Mouse (Mus musculus) adrenal gland, postnatal 4 days (tissue): ENCODE measurements around the gene Cybrd1. TPM values are rescaled to one million over a fixed set of nuclear protein-coding genes. Genes with fewer than 3 reads are reported as not detected.

Experiments
- DNase-seq, 2 experiments: peaks; one replicate each; pipeline ENCODE4 v3.0.0; 2021 to 2022; ENCODE audit warnings: low spot score in 2 of 2, mixed read lengths in 2 of 2
- total RNA-seq, 2 experiments: library from RNA; stranded (reverse); gene quantifications; 2 replicates each; pipeline ENCODE4 v1.2.3; 2021

Gene Cybrd1
- total RNA-seq, 2 experiments from 2014 or later: 2.9 to 3.0 TPM

DNA sequence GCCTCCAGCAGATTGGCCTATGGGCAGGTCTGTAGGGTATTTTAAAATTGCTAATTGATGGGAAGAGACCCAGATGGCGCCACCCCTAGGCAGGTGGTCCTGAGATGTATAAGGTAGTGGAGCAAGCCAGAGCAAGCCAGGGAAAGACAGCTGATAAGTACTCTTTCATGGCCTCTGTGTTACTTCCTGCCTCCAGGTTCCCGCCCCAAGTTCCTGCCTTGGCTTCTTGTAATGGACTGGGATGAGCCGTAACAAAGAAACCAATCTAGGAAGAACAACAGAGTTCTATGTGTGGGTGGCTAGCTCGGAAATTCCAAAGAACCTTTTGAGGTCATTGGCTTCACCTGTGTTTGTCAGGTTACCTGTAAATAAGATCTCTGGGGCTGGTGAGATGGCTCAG, 49.5 kb downstream of the Cybrd1 start:
- no peak for DNase-seq

DNA sequence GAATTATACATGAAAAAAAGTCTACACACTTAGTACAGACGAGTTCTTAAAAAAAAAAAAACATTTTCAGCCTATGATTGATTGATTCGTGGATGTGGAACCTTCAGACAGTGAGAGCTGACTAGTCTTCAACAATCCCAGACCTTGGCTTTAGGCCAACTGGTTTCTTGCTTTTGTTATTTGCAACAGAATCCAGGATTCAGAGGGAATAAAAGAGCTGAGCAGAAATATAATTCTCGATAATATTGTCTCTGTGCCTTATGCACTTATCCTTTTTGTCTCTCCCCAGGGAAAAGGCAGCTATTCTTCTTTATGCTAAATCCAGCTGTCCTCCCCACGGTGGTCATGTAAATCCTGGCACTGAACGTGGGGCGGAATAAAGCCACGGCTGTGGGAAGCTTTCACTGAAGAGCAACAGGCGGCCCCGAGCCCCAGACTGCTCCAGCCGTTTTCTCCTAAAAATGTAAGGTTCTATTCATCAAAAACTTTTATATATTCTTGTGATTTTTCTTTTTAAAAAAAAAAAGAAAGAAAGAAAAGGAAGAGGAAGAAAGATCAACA, 50.8 kb downstream of the Cybrd1 start:
- DNase-seq: no peak

DNA sequence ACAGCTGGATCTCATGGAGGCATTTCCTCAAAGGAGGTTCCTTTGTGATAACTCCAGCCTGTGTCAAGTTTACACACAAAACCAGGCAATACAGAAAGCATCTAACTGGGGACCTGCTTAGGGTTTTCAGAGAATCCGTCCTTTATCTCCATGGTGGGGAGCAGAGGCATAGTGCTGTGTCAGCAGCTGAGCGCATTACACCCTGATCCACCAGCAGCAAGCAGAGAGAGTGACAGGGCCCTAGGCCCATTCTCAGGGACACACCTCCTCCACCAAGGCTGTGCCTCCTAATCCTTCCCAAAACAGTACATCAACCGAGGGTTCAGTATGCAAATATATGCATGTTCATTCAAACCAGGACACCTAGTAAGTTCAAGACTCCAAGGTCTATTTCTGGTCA, 55.3 kb downstream of the Cybrd1 start:
- no peak for DNase-seq

DNA sequence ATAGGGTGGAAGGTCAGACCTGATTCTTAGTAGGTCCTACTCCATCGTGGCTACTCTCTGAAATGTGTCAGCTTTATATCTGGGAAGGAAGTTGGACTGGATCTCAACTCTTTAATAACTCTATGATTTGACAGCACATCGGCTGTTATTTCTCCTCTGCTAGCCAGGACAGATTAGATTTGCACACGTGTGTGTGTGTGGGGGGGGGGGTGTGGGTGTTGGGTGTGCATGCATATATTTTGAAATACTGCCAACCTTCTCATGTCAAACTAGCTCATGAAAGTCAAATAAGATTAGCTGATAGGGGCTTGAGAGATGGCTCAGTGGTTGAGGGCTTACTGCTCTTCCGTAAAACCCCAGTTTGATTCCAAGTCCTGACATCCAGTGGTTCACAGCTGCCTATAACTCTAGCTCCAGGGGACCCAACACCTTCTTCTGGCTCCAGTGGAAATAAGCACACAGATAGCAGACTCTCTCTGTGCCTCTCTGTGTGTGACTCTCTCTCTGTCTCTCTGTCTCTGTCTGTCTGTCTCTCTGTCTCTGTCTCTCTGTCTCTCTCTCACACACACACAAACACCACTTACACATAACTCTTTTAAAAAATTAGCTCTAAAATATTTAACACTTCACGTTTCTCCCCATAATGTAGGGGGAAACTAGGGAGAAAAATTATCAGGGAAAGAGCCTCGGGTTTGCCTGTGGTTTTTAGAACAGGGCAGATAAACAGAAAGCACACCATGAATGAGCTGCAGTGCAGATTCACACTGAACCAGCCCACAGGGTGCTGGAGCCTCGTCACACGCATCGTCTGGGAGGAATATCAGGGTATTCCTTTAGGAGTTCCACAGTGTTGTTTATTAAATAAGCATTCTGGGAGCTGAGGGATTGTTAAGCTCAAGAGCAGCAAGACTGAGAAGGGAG, 58.9 kb downstream of the Cybrd1 start:
- DNase-seq: no peak

DNA sequence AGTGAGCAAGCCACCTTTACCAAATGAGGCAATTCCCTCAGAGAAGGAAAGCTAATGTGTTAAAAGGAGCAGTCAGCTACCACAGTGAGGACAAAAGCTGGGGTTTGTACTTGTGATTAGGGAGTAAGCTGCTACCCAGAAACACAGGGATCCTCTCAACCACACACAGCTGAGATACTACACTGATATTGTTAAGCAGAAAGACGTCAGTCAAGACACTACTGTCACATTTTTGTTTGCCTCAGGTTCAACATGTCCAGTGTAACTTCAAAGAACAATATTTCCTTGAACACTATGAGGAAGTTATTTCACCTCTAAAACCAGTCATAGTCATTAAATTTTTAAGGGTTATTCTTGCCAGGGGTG, 59.5 kb downstream of the Cybrd1 start:
- DNase-seq: no peak

DNA sequence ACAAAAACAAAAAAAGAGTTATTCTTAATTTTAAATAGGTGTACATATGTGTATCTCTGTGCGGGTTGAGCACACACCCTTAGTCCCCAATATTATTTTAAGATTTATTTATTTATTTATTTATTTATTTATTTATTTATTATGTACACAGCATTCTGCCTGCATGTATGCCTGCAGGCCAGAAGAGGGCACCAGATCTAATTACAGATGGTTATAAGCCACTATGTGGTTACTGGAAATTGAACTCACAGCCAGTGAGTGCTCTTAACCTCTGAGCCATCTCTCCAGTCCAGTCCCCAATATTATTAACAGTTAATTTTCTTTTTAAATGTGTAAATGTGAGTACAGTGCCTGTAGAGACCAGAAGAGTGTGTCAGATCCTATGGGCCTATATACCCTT, 60.0 kb downstream of the Cybrd1 start:
- no peak for DNase-seq

DNA sequence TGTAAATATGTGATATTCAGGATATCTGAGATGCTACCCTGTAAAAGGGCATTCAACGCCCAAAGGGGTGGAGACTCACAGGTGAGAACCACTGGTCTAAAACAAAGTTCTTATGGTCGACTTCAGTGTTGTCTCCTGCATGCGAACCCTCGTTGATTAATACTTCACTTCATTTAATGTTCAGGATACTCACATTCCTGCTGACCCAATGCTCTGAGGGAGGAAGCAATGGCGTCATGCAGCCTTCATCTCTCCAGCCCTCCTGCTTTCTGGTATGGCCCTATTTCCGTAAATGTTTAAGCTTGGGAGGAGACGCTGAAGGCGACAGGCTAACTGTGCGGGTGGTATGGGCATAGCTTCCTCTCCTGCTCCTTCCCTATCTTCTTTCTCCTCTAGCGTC, 62.0 kb downstream of the Cybrd1 start:
- no peak for DNase-seq

DNA sequence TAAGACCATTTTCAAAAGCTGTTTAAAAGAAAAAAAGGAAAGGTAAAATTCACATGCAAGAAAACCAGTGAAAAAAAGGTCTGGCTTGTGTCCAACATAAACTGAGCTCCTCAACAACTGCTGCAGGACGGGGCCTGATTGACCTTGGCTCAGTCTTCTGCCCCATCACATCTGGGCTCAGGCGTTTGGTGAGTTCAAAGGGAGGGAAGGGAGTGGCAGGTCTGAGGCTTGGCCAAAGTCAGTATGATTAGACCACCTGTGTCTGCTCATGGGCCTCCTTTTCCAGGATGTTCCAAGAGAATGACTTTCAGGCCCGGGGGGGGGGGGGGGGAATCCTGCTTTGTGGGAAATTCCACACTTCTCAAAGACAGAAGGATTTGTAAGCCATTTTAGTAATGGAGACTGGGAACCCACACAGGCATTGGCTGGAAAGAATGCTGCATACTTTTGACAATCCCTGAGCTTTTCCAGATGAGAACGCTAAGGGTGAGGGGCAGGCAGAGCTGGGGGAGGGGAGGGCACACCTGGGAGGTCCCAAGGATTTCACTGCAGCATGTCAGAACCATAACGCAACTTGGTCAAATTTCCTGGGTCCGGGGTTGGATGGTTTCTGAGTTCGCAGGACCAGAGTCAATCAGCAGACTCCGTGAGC, 63.0 kb downstream of the Cybrd1 start:
- DNase-seq: no peak

DNA sequence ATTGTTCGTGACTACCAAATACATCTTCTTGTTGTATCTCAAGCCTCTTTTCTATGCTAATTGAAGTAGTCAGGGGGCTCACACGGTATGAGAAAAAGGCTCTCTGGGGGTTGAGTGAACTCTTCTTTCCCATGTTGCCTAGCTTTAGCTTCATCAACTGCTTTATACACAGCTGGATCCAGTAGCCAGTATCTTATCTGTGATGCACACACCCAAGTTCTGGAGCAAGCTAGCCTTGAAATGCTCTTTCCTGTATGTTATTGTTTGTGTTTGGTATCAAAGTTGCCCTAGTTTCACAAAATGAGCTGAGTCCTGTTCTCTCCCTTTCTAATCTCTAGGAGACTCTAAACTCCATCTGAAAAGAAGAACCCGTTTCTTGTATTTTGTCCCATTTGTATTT, 70.2 kb downstream of the Cybrd1 start:
- no peak for DNase-seq

DNA sequence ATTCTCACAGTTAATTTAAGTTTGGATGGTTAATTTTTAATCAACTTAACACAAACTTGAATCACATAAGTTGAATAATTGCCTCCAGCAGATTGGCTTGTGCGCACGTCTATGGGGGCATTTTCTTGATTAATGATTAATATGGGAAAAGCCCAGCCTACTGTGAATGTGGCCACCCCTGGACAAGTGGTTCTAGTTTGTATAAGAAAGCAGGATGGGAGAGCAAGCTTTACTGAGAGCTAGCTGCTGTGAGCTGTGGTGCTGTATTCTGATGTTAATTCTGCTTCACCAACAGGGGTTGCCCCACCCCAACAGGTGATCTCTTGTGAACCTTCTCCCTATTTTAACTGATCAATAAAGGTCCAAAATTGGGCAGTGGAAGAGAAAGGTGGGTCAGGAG, 71.1 kb downstream of the Cybrd1 start:
- DNase-seq: no peak

DNA sequence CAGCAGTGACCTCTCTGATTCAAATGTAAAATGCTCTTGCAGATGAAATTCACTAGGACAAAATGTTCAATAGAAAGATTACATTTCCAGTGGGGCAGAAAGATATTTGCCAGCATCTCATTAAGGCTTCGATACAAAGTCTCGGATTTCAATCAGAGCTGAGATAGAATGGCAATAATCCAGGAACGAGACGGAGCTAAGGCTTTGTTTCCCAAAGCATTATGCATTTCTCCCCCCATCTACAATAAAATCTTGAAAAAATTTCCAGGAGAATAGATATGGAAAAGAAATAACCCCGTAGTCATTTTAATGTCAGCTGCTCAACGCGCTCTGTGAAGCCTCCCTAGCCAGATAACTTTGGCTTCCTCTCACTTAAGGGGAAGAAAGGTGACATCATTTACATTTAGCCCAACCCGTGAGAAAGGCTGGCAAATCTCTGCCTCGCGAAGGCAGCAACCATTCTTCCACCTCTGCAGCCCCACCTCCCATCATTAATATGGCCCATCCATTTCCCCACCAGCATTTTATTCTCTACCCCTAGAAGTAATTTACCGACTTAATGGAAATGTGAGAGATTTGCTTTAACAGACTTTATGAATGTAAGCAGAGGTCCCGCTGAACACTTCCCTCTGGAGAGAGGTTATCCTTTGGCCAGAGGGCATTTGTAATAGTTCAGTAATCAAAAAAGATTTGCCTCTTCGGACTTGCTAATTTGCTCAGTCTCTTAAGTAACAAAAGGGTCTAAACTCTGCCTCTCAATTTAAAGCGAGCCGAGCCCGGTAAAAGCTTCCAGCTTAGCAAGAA, 73.9 kb downstream of the Cybrd1 start:
- DNase-seq: no peak

DNA sequence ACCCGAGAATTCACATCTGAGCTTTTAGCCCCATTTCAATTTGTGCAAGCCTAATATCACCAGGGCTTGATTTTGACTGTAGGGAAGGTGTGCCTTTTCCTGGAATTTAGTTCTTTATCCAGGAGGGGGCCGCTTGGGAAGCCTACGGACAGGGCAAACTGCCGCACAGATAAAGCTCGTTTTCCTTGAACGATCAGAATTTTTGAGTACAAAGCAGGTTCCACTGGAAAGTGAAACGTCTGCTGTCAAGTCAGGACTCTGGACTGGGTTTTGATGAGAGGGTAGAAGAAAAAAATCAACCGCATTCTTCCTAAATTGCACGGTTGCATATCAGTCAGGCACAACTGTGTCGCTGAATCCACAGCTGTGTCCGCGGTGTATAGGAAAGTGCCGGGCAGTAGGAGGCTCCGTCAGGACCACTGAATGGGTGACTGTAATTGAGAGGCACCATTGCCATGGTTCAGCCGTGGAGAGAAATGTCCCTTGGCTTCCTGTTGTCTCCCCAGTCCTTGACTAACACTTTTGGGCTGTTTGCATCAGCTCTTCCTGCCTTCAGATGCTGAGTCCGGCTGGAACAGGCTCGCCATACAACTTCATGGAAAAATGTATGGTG, 74.6 kb downstream of the Cybrd1 start:
- no peak for DNase-seq

Other genes starting within 250 kb of the Cybrd1 start
- 10 to 100 TPM; 17.6 TPM for gene Dcaf17, start 62.6 kb upstream of the Cybrd1 start, total RNA-seq
- 10 to 100 TPM; 15.7 to 17.9 TPM for gene Mettl8, start 62.3 kb upstream of the Cybrd1 start, total RNA-seq
- gene Dync1i2, start 93.8 kb downstream of the Cybrd1 start, total RNA-seq: 100 to 1,000 TPM; 101 to 109 TPM
- gene Slc25a12, start 249.8 kb downstream of the Cybrd1 start, total RNA-seq: 10 to 100 TPM; 81.7 to 81.8 TPM